Mouse (Mus musculus) adrenal gland, adult 2 months (tissue): ENCODE results near the gene Aym1. TPM values are rescaled to one million over a fixed set of nuclear protein-coding genes. Genes with fewer than 3 reads are reported as not detected.
"Not testable (repeated sequence)": the region's sequence is repeated elsewhere in the genome, so short reads cannot be mapped to it uniquely, and the experiment has no call there.

Experiments
- DNase-seq: peaks from one replicate; pipeline ENCODE4 v3.0.0; 2021
- polyA plus RNA-seq: library from polyadenylated mRNA; depleted of rRNA; stranded (reverse); fragments of >200 nt; gene quantifications from 2 replicates; pipeline ENCODE4 v1.2.3, GENCODE M21; 2012
- total RNA-seq, 2 experiments: library from RNA; stranded (reverse); gene quantifications; 2 replicates each; pipeline ENCODE4 v1.2.3; 2021

The Aym1 gene
- total and polyA plus RNA-seq, 3 experiments = not detected

DNA sequence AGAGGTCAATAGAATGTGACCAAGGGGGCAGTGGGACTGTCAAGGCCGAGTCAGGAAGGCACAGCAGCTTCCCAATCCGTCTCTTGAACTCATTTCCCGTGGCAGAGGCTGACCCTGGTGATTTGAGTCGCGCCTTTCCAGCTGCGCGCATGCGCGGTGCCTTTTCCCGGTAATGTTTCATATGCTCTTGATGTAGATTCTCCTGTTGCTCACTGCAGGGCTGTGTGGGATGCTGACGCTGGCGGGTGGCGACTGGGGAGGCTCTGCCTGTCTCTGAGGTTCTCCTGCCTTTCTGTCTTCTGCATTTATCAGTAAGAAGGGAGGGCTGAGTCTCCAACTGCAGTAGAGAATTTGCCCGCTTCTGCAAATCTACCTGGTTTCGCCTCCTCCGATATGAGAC, 2.8 kb upstream of the Aym1 start:
- no peak for DNase-seq

DNA sequence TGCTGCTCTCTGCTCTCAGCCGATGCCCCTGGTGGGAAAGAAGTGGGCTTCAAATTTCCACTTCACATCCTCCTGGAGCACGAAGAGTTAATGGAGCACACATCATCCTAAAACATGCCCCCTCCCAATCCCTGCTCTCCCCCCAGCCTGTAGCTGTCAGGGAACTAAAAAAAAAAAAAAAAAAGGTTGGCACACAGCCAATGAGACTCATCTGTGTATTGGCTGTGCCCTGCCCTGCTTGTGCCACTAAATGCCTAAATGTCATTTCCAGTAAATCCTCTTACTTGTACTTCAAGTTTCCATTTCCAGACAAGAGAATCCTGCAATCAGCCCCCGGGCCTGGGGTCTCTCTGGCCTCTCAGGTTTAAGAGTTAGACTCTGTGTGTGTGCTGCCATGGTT, 562 bp downstream of the Aym1 start:
- DNase-seq = no peak

DNA sequence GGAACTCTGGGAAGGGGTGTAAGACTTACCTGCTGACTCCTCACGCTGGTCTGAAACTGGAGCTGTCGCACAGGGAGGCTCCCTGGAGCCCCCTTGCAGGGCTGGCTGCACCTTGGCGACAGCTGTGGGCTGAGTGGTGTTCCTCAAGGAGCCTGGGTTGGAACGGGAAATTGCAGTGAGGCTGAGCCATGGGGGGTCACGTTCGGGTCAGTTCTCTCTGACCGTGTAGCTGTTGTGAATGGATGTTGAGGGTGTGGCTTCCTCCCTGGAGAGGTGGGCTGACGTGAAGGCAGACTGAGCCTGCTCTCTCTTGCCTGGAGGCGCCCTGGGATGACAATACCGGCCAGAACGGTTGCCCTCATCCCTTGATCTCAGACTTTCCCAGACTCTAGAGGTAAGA, 1.7 kb downstream of the Aym1 start:
- peak; percentile 10 for DNase-seq

DNA sequence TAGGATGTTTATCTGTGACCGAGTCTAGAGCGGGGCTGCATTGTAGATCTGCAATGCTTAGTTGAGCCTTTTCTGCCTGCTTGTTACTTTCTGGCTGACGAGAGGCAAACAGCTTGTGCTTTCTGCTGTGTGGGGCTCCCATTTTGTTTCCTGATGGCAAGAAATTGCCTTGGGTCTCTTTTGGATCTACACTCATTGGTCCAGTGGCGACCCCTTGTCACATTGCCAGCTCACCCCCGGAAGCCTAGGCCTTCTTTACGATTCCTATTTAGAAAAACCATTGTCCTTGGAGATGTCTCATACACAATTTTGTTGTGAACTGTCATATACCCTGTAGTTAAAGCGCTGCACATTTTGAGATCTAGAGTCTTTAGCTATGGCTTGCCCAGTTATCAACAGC, 4.2 kb downstream of the Aym1 start:
- no peak for DNase-seq

DNA sequence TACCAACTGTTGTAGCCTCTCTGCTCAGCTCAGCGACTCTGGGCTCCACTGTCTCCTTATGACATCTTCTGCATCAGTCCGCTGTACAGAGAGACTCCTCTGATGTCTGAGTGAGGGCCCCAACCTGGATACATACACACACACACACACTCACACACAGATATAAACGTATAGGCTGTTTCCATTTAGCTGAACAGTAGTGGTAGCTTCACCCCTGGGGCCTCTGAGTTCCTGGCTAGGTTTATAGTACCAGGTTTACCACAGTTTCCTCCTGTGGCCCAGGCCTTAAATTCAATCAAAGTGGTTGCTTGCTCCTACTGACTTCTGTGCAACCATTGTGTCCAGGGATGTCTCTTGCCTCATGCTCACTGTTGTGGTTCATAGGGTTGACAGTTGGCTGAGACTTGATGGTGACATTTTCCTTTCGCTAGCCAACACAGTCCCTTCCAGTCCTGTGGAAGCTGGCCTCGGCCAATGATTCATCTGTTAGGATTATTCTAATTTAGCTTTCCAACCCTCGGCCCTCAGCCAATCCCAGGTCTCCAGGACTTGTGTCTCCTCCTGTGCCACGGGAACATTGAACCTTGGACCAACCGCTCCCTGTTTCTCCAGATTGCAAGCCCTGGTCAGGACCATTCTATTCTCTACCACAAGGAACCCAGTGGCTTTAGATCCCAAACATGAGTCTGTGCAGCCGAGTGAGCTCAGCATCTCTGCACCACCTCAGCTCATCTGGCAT, 5.3 kb downstream of the Aym1 start:
- DNase-seq = no peak

DNA sequence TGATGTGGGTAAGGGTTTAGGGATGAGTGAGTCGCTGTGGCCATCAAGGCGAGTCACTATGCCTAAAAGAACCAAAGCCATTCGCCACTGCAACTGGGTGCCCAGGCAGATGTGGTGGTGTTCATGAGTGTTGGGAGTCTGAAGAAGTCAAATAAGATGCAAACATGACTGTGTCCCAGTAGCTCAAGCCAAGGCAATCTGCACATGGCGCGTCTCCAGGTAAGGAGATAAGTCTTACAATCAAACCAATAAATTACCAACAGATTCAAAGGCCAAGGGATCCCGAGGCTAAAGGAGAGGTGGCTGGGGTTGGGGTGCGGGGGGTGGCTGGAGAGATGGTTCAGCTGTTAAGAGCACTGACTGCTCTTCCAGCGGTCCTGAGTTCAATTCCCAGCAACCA, 6.1 kb downstream of the Aym1 start:
- no peak for DNase-seq

DNA sequence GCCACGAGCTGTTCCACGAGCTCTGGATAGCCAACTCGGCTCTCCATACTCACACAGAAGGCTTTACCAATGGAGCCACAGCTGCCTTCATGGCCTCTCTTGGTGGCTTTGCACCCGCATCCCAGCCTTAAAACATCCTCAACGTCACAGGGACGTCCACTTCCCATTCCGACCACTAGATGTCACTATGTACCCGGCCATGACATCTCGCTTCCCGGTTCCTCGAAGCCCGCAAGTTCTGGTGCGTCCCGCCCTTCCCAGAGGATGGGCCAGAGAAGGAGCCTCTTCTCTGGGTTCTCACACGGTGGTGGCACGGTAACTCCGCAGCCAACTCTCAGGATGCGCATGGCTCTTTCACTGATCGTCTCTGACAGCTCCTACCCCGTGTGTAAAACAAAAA, 8.8 kb downstream of the Aym1 start:
- DNase-seq = peak; percentile 69

DNA sequence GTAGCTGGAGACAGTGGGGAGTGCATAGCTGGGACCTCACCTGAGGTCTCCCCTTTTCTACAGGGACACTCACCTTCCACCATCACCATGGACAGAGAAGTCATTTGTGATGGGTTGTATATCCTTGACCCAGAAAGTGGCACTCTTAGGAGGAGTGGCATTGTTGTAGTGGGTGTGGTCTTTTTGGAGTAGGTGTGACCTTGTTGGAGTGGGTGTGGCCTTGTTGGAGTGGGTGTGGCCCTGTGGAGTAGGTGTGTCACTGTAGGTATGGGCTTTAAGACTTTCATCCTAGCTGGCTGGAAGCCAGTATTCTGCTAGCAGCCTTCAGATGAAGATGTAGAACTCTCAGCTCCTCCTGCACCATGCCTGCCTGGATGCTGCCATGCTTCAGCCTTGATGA, 10.6 kb downstream of the Aym1 start:
- DNase-seq = not testable (repeated sequence)

DNA sequence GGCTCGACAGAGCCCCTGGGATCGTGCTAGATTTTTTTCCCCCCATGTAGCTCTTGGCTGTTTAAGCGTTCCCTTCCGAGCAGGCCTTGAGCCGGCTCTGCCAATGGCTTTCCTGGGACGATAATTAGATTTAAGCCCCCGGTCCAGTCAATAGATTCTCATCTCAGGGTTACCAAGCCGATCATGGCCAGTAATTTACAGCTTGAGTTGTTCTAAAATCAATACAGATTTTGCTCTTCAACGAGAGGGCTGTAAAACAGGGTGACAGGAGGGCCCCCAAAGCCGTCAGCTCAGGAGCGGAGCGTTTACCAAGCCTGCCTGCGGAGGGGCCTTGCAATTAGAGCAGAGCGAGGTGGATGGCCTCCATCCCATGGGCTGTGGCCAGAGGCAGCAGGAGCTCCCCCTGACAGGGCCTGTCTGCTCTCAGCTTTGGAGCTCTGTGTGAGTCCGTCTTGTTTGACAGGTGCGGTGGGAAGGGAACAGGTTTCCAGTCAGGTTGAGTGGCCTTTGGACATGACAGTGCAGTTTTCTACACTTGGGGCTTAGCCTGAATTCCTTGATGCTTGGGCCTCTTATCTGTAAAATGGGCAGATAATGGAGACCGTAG, 12.3 kb downstream of the Aym1 start:
- DNase-seq = no peak

DNA sequence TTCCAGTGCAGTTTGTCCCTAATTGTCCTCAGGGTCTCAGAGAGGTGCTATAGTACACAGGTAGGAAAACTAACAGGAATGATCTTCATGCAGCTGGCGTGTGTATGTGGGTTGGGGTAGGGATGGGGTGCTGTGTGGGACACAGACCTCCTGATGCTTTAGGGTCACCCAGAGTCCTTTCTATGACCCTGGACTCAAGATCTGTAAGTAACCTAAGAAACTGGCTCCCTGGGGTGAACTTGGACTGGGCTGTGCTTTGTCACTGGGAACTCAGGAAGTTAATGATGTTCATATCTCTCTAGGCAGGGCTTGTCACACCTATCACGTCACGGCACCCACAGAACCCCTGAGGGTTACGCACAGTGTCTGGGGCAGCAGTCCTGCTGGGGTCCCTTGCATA, 15.4 kb downstream of the Aym1 start:
- DNase-seq = no peak

DNA sequence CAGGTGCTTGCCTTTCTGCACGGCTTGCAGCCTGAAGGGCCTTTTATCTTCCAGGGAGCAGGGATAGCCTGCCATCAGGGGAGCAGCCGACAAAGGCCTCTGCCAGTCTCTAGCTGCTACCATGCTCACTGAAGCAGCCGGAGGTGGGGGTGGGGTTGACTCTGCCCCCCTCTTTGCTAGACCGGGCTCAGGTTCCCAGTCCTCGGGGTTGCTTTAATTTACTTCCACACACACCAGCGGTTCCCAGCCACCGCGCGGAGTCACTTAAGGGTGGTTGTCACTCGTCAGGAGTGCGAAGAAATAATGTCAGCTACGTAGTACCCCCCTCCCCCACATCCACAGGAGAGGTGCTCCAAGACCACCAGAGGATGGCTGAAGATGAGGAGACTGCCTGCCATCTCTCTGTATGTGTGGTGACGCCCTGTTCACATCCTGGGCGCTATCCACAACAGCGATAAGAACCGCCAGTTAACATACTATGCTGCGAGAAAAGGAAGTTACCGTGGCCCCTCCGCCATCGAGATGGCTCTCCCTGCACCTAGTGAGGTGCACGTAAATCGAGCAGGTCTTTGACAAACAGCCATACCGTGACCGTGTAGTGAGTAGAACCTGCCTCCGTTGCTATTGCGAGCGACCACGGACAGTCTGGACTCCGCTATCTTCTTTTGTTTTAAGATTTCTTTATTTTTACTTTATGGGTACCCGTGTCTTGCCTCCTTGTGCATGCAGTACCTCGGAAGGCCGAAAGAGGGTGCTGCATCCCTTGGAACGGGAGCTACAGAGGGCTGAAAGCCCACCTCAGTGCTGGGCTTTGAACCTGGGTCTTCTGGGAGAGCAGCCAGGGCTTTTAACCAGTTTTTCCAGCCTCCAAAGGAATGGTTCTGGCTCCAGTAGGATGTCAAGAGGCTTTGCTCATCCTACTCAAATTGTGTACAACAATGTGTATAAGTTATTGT, 16.2 kb downstream of the Aym1 start:
- no peak for DNase-seq

DNA sequence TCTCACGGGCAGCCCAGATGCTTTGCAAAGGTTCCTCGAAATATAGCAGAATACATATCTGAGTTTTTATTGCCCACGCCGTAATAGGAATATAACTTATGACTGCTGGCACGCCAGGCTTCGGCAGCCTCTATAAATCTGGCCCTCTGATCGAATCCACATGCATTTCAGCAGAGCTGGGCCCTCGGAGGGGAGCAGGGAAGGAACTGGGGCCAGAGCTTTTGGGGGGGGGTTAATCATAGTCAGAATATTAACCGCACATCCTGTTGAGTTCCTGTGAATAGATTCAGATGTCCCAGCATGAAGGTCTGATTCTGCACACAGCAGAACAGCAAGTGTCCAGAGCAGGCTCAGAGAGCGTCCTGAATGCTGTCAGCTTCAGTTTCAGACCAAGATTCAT, 17.2 kb downstream of the Aym1 start:
- DNase-seq = no peak

DNA sequence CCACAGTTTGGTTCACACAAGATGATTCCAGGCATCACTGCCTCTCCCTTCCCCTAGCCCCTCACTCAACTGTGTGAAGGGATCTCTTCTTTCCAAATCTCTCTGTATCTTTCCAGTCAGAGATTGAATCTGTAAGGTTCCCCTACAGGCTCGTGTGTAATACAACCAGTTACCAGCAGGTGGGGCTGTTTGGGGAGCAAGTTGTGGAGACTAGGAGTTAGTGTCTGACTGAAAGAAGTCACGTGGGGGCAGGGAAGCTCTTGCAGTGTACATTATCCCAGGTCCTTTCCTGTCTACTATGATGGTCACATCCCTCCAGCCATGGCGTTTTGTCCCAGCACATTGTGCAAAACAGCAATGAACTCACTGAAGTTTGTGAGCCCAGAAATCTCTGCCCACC, 18.7 kb downstream of the Aym1 start:
- peak; percentile 18 for DNase-seq

DNA sequence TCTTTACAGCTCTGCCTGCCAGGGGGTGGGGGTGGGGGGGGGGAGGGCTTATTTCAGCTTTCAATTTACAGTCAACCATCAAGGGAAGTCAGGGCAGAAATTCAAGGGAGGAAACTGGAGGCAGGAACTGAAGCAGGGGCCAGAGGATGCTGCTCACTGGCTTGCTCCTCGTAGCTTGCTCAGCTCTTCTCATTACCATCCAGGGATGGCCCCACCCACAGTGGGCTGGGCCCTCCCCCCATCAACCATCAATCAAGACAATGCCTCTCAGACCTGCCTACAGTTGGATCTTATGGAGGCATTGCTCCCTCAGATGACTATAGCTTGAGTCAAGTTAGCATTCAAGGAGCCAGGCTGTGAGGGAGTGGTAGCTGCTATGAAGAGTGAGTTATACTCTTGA, 19.2 kb downstream of the Aym1 start:
- no peak for DNase-seq

DNA sequence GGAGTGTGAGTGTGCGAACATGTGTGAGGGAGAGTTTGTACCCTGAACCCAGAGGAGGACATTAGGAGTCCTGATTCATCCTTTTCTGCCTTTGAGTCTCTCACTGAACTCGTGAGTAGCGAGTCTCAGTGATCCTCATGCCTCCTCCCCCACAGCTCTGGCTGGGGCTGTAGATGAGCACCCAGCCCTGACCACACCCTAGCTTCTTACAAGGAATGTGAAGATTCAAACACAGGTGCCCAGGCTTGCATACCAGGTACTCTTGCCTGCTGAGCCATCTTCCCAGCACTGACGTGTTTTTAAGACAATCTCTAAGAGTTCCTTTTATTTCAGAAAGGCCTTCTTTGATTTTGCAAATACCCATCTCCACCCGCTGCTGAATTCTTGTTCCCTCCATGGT, 22.3 kb downstream of the Aym1 start:
- DNase-seq = no peak

DNA sequence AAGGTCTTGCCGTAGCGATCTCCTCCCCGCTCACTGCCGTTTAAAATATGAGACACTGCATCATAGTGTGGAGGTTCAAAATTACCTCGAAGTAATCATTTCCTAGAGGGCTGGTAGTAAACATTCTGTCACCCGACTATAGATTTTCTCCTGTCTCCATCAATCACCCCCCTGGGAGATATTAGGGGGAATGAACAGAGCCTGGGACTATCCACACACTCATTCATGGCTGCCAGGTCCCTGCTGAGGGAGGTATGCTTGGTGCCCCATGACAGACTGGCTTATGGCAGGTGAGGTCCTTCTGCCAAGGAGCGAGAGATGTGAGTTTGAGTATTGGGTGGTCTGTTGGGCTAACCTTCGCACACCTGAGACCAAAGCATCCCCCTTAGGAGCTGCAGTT, 23.5 kb downstream of the Aym1 start:
- DNase-seq = no peak

DNA sequence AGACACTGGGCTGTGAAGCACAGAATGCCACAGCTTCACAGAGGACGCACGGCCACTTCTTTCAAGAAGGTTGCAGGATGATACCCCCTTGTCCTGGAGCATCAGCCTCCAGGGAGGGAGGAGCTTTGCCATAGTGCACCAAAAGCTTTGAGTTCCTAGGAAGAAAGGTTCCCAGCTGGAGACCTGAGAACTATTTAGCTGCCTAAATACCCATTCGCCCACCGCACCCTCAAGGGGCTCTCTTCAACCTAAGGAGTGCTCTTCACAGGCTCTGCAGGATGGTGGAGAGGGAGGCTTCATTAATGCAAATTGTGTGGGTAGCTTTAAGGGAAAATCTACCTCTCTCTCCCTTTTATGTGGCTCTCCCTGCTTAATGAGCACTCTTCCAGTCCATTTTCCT, 25.5 kb downstream of the Aym1 start:
- no peak for DNase-seq

DNA sequence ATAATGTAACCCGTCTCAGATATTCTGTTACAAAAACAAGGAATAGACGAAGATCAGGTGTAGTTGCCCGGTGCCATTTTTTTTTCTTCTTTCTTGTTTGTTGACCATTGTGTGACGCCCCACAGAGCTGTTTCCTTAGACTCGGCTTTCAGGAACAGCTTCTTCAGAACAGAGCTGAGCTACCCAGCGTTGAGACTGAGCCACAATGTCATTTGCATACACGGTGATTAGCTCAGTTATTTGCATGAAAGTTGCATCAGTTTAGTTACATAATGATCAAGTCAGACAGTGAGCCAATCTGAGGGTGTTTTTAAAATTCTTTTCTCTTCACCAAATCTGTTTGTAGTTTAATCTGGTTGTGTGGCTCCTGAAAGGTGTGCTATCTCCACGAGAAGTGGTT, 36.7 kb downstream of the Aym1 start:
- no peak for DNase-seq

DNA sequence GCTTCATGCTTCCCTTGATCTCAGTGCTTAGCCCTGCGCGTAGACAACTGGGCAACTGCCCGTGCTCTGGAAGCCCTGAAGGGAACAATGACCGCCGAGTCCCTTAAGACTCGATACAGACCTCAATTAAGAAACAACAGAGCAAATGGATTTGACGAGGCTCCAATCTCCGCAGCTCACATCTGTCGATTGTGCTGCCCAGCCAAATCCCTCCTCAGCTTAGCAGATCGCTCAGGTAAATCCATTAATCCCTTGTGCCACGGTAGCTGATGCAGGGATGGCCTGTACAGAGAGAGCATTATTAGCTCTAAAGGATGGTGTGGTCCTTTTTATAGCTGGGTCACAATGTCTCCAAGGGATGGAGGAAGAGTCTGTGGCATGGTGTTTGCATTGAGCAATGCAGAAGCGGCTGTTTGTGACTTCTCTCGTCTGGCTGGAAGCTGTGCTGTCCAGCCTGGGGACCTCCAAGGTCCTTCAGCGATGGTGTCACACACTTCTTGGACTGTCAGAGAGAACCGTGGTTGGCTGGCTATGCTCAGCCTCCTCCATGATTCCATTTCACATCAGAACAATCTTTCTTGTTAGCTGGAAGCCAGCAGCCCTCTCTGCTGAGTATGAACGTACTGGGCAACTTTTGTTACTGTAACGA, 39.3 kb downstream of the Aym1 start:
- no peak for DNase-seq

DNA sequence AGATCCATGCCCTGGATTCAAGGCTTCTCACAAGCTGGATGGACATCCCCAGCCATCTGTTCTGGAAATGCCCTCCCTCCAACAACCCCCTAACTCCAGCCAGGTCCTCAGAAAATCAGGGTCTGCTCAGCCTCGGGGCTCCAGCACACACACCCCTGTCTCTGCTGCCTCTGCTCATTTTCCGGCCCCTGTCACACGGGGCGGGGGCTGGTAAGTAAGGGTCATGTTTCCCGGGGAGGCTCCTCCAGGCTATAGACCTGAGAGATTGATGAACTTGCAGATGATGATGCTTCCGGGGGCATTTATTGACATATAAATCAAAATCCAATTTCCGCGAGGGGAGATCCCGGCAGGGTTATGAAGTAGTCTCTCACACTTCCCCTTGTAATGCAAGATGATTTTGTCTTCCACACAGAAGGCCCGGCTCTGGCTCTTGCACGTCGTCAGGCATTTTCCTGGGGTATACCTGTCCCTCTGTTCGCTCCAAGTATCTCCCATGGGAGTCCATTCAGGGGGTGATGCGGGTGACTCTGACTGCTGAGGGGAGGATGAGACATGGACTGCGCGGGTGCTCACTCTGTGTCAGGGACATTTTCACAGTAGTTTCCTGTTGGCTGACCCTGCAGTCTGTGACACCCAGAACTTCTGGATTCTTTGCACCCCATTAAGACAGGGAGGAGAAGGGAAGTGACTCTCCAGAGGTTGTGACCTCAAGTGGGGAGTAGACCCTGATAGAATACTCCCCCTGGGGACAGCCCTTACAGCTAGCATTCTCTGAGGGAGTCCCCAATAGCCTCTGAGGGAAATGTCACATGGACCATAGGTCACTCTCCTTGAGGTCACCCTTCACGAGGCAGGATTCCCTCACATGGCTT, 40.6 kb downstream of the Aym1 start:
- DNase-seq = no peak

DNA sequence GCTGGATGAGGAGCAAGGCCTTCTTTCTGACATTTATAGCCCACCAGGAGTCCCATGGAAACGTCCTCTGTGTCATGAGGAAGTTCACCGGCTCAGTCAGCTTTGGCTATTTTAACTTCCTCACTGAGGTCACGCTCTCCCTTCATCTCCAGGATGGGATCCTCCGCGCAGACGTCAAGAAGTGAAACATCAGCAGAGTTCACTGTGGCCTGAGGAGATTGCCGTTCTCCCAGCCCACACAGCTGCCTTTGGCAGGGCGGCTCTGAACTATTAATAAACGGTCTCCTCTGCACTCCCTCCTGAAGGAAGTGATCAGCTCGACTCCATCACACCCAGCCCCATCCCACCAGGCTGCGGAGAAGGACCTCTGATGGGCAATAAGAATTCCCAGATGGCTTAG, 45.6 kb downstream of the Aym1 start:
- DNase-seq = no peak

DNA sequence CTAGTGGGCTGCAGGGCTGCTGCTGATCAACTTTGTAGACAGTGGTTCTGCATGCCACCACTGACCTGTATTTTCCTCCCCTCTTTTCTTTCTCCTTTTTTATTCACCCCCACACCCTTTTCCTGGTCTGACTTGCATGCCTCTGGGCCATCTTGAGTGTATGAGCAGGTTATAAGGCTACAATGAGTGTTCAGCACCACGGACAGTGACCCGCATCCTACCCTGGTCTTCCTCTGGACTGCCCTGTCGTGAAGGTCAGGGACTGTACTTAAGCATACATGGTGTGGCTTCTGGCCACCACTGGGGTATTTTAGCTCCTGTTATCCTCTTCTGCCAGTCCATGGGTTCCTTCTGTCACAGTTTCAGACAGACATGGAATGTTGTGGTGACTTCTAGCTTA, 50.3 kb downstream of the Aym1 start:
- DNase-seq = peak; percentile 5
